ENCODE assay signal across 9 mouse cellular contexts in genomic region chr13:34248941-34249920, GRCm38 (mm10).
DNase-seq lines count a peak whose midpoint lies in the region; ATAC-seq lines count a peak whose summit lies in the region.
"Had no signal": no experiment of that assay in that cellular context is flagged by ENCODE, and none has a peak within 500 bp of the region (broad histone marks: within the 10 kb centered on the region; RNA-seq: fewer than 3 reads in every experiment).

No protein-coding gene starts in this region.

- no peaks in the 10 kb centered on the region for H3K9me3 ChIP-seq in heart, embryonic 14.5 days (ENCODE audit: control insufficient read depth, low read length)
- no peaks in the 10 kb centered on the region for H3K9me3 ChIP-seq in embryonic facial prominence, embryonic 11.5 days (replicated peaks; ENCODE audit: control insufficient read depth, low read length)
- no peaks in the 10 kb centered on the region for H3K9me3 ChIP-seq in stomach, embryonic 15.5 days
- H3K9me3 ChIP-seq: G1E had no signal

- peaks cover 16 to 17% of the 10 kb centered on the region in 2 experiments for H3K4me1 ChIP-seq in heart, embryonic 14.5 days (ENCODE audit: control insufficient read depth in 2 of 2, insufficient read depth in 2 of 2, low read length in 2 of 2)
- no peaks in the 10 kb centered on the region for H3K4me1 ChIP-seq in embryonic facial prominence, embryonic 11.5 days (ENCODE audit: control insufficient read depth, insufficient read depth, low read length)
- peaks cover 17% of the 10 kb centered on the region for H3K4me1 ChIP-seq in stomach, embryonic 15.5 days

- H3K27me3 ChIP-seq in heart, embryonic 14.5 days (ENCODE audit: control insufficient read depth, insufficient read depth, low read length), result no peaks in the 10 kb centered on the region
- H3K27me3 ChIP-seq in embryonic facial prominence, embryonic 11.5 days (ENCODE audit: control insufficient read depth, insufficient read depth, low read length), result no peaks in the 10 kb centered on the region
- H3K27me3 ChIP-seq in stomach, embryonic 15.5 days (replicated peaks), result no peaks in the 10 kb centered on the region

- DNase-seq in heart, adult 11 months, result no peak
- peak; percentile 90 for DNase-seq in R1 (ENCODE audit: low read depth, low spot score)
- DNase-seq in embryonic facial prominence, embryonic 11.5 days (ENCODE audit: low spot score), result peak; percentile 78
- peak; percentile 35 to 51 for DNase-seq in layer of hippocampus, postnatal 14 days (ENCODE audit: low spot score in 2 of 2)
- no peak for DNase-seq in thymus, postnatal 25 days
- DNase-seq in lung, postnatal 4 days, result no peak

- H3K27ac ChIP-seq in heart, embryonic 14.5 days (replicated peaks in 1 of 2; ENCODE audit: control insufficient read depth in 1 of 2, insufficient read depth in 1 of 2, low read depth in 2 of 2, low read length in 2 of 2), result no peak overlapping the region
- peak overlapping the region; percentile 77 for H3K27ac ChIP-seq in embryonic facial prominence, embryonic 11.5 days (replicated peaks; ENCODE audit: low read depth, low read length)
- H3K27ac ChIP-seq in stomach, embryonic 15.5 days, result peak overlapping the region; percentile 55; the same call in 1 of the 2 replicates

- H3K4me3 ChIP-seq in heart, embryonic 14.5 days (ENCODE audit: control insufficient read depth in 1 of 2, insufficient read depth in 1 of 2, low read depth in 1 of 2, low read length in 2 of 2), result no peak overlapping the region
- H3K4me3 ChIP-seq in embryonic facial prominence, embryonic 11.5 days (ENCODE audit: low read depth, low read length), result no peak overlapping the region
- H3K4me3 ChIP-seq in stomach, embryonic 15.5 days (replicated peaks), result no peak overlapping the region

- H3K4me2 ChIP-seq in heart, embryonic 14.5 days (ENCODE audit: low read length), result no peak overlapping the region
- H3K4me2 ChIP-seq in embryonic facial prominence, embryonic 11.5 days (ENCODE audit: low read depth, low read length), result no peak overlapping the region
- 0 out of 2 replicates have a peak overlapping the region, but pooled peaks have one; percentile 3 for H3K4me2 ChIP-seq in stomach, embryonic 15.5 days

- WGBS in heart, embryonic 14.5 days, result 49% methylated on average over 15 of the region's 15 CpGs
- 30% methylated on average over 15 of the region's 15 CpGs for WGBS in embryonic facial prominence, embryonic 11.5 days
- 59% methylated on average over 15 of the region's 15 CpGs for WGBS in stomach, embryonic 15.5 days

- no peaks in the 10 kb centered on the region for H3K36me3 ChIP-seq in heart, embryonic 14.5 days (ENCODE audit: control insufficient read depth, insufficient read depth, low read length)
- H3K36me3 ChIP-seq in embryonic facial prominence, embryonic 11.5 days (replicated peaks; ENCODE audit: control insufficient read depth, insufficient read depth, low read depth, low read length), result no peaks in the 10 kb centered on the region
- H3K36me3 ChIP-seq in stomach, embryonic 15.5 days, result no peaks in the 10 kb centered on the region

- H3K9ac ChIP-seq in heart, embryonic 14.5 days (ENCODE audit: low read length), result no peak overlapping the region
- H3K9ac ChIP-seq in embryonic facial prominence, embryonic 11.5 days (replicated peaks; ENCODE audit: low read length), result peak overlapping the region; percentile 42
- no peak overlapping the region for H3K9ac ChIP-seq in stomach, embryonic 15.5 days

- ATAC-seq in heart, embryonic 14.5 days (ENCODE audit: insufficient number of reproducible peaks, insufficient read depth, low FRiP score, low read depth), result peak; percentile 22; the same call in 1 of the 2 replicates
- ATAC-seq in embryonic facial prominence, embryonic 11.5 days (replicated peaks; ENCODE audit: insufficient number of reproducible peaks, low FRiP score, low TSS enrichment, low read depth), result peak; percentile 90
- ATAC-seq in stomach, embryonic 15.5 days (ENCODE audit: insufficient read depth, low FRiP score, low read depth), result no peak

Comparison
In these comparisons a context has a peak if more than half of its experiments do, and no peak if none do; other contexts are left out.
1. H3K27ac ChIP-seq: peak in embryonic facial prominence, embryonic 11.5 days (single experiment) and stomach, embryonic 15.5 days (single experiment); none in heart, embryonic 14.5 days (0 of 2).
2. DNase-seq: peak in R1 (single experiment), embryonic facial prominence, embryonic 11.5 days (single experiment) and layer of hippocampus, postnatal 14 days (2 of 2); none in heart, adult 11 months (single experiment), thymus, postnatal 25 days (single experiment) and lung, postnatal 4 days (0 of 2).